Mouse (Mus musculus) 3T3-L1 (cell line): ENCODE results near the gene Perm1.

Source experiments
- DNase-seq: peaks from one replicate; pipeline ENCODE4 v3.0.0-alpha.2; 2015; ENCODE audit warnings: low read depth, low spot score

Gene Perm1

DNA sequence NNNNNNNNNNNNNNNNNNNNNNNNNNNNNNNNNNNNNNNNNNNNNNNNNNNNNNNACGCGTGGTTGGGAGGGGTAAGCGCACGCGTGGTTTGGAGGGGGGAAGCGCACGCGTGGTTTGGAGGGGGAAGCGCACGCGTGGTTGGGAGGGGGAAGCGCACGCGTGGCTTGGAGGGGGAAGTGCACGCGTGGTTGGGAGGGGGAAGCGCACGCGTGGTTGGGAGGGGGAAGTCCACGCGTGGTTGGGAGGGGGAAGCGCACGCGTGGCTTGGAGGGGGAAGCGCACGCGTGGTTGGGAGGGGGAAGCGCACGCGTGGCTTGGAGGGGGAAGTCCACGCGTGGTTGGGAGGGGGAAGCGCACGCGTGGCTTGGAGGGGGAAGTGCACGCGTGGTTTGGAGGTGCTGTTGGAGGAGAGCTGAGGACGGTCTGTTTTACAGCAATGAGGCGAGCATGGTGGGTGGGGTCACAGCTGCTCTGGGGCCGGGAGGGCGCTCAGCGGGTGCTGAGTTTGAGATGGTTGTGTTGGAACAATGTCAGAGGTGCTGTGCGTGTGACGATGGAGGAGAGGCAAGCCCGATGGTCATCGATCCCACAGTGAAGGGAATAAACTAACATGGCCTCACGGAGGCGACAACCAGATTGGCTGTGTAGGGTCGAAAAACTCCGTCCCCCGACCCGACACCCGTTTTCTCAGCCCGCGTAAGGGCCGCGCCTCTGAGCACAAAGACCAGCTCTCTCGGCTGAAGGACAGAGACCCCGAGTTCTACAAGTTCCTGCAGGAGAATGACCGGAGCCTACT lies 21.2 kb downstream of the Perm1 start:
- DNase-seq = no peak

DNA sequence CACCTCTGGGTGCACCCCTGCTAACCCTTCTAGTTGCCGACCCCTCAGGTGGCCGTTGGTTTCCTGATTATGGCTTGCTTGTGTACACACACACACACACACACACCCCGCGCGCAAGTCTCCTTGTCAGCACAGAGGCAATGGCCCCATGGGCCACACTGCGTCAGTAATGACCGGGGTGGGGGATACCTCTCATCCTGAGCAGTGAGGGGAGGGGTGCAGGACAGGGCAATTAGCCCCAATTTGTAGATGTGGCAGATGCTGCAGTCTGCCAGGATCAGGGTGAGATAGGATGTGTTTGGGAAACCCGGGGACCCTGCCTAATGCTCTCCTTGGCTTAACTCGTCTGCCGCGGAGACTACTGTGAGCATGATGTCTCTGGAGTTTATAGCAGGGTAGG lies 33.9 kb downstream of the Perm1 start:
- DNase-seq = no peak

DNA sequence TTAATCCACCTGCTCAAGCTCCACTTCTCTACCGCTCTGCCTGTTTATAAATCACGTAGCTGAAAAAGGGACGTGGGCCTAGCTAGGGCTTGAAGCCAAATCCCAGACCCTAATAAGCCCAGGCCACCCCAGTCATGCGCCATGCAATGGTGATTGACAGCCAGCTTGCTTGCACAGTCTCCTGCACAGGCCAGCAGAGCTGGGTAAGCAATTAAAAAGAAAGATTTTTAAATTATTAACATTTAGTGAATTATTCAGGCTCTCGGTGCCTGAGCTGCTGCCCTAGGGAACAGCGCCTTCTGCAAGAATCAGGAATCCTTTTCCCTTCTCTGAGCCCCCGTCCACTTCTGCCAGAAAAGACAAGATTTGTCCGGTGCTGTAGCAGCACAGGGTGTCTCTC lies 35.4 kb downstream of the Perm1 start:
- DNase-seq = no peak

DNA sequence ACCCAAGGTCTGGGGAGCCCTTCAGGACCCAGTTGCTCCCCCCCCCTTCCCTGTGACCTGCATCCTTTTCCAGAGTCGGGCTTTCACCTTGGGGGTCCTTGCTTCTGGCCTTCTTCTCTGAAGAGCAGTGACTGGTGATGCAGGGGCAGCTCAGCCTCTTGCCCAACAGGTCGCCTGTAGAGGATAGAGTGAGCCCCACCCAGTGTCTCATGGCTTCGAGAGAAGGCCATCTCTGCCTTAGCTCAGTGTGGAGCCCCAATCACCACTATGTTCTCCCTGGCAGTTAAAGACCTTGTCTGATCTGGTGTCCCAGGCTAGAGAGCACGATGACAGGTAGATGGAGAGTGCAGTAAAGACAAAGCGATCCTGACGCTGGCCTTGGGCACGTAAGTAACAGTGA lies 36.5 kb downstream of the Perm1 start:
- no peak for DNase-seq

DNA sequence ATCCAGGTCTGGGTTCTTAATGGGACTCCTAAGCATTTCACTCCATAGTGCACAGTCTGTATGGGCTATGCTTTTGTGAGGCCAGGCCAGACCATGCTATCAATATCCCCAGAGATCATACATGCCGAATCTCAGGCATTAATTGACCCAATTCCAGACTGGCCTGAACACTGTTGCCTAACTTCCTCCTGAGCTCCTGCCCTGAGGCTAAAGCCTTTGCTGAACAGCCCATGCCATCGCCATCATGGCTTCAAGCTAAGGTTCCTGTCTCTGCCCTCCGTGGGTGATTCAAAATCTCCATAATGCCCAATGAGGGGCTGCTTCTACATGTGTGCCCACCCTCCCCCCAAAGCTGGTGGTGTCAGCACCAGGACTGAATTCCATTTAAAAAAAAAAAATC lies 37.0 kb downstream of the Perm1 start:
- no peak for DNase-seq

DNA sequence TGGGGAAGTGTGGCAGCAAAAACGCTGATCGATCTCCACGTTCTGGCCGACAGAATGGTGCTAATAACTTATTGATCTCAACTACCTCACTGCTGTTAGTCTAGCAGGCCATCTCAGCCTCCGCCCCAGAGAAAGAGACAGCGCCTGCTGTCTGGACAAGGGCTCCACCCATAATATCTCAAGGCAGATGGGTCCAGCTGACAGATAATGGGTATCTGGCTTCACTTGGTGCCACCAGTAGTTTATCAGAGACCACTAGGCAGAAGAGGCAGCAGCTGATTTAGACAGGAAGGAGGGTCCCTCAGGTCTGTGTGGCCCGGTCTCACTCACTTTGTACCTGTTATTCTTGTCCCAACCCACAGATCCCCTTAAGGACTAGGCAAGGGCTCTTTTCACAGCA lies 37.4 kb downstream of the Perm1 start:
- no peak for DNase-seq

DNA sequence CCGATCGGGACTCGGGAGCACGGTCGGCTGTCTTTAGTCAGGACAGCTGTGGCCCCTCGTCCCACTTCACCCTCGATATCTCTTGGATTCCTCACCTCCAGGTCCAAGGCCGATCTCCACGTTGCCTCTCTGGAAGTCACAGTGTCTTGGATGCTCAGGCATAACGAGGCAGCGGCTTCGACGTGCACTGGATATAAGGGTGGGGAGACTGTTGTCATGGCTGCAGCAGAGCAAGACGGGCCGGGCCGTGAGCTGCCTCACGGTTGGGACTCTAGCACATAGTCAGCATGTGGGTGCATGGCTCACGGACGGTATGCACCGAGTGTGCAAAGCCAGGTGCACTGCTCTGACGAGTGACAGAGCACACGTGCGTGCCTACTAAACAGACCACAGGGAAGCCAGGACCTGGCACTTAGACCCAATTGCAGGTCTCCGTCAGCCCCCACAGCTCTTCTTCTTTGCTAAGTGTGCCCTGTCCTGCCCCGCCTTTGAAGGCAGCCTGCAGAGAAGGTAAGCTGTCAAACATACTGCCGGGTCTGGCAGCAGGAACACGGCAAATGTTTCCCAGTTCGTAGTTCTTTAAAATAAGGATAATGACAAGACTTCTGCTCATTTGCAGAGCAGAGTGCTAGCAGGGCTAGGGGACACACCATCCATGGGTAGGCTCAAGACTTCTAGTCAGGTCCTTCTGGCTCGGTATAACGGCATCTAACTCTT lies 38.9 kb downstream of the Perm1 start:
- no peak for DNase-seq

DNA sequence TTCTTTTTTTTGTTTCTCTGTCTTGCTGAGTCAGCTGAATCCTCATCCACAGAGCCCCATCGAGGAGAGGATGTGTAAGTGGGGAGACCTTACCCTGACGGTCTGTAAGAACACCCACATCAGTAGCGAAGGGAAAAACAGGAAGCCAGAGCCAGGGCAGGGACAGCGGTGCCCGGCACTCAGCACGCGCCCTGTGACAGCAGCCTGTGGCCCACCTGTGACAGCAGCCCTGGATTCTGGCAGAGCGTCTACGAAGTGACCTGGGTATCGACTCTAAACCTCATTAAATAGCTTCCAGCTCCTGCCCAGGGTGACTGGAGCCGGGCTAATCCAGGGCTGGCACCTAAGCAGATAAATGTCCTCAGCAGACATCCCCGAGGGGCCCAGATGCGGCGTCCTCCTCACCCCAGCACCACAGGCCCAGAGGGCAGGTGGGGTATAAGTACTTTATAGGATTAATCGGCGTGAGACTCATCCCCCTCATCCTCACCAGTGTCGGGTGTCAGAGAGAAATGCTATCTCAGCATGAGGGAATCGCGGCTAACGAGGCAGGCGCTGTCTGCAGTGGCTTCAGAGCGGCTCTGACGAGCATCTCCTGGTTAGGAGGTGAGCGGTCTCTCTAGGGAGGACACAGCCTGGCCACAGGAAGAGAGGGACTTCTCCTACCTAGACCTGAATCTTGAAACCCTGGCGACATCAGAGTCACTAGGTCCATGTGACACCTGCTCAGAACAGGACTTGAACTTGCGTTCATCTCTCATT lies 39.6 kb downstream of the Perm1 start, which contains the start of gene Samd11:
Gene Samd11, minus strand, starts transcription at position 580 of the 762 bp plus-strand sequence.
- DNase-seq = no peak
